Mouse (Mus musculus): Measurements from ENCODE around the gene Rgl3. TPM values are rescaled to one million over a fixed set of nuclear protein-coding genes. Genes with fewer than 3 reads are reported as not detected.

Rgl3 gene
- polyA plus RNA-seq, 1 experiment from 2014 or later = 1.9 TPM

DNA sequence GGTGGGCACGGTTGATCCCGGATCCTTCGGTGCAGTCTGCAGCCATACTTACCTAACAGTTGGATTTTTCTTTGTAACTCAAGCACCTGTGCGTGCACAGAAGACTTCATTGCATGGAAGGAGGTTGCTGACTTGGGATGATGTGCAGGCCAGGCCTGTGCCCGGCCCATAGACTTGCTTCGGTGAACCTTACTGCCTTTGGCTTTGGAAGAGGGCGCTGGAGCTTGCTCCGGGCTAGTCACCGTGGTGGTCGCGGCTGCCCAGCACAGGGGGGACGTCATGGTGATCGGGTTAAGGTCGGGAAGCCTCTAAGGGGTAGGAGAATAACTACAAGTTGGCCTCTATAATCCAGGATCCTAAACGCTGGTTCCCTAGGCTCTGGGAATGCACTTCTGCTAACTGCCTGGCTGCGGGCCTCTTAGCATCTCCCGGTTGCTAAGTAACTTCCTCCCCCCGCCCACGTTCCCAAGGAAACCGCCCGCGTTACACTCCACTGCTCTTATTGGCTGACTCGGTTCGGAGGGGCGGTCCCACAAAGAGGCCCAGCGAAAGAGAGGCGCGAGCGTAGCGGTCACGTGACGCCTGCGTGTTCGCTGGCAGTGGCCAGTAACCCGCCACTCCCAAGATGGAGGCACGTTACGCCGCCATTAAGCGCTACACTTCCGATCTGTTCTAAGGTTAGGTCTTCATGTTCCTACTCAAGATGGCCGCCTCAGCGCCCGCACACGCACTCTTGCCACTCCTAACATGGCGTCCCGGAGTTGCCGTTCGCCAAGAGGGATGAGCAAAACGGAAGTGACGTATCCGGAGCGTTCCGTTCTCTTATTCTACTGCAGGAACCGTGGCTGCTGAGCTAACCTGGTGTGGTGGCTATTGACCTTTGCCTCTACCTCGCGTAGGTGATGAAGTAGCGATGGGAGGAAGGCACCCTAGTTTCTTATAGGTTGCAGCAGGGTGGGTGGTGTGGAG is 13.2 kb upstream of the Rgl3 start, which contains the start of the genes Ccdc151 and Prkcsh:
TSS of gene Ccdc151 (minus strand) at position 441 of the 969 bp plus-strand sequence.
TSS of gene Prkcsh (plus strand) at position 613 of the 969 bp plus-strand sequence.
- Histone ChIP-seq H3K9ac (peak within 1 kb of the TSS; percentile 71), H3K4me2 (replicated peaks) (peak within 1 kb of the TSS; percentile 72), H3K27me3 (no peaks in the 10 kb centered on the region), H3K4me1 (peaks cover 31% of the 10 kb centered on the region), H3K36me3 (peaks cover 34% of the 10 kb centered on the region), H3K27ac (peak within 1 kb of the TSS; percentile 76), H3K4me3 (peak within 1 kb of the TSS; percentile 65), H3K9me3 (replicated peaks) (no peaks in the 10 kb centered on the region)
- 5% methylated on average over 57 of the region's 57 CpGs for WGBS
- ATAC-seq (ENCODE audit: low FRiP score) = peak; percentile 99

GRCm38 (mm10) chr9:22001633-22002032 is 12.4 kb upstream of the Rgl3 start:
- peak overlapping the region; percentile 67; the same call in 1 of the 2 replicates for H3K27ac ChIP-seq
- 88% methylated on average over 4 of the region's 4 CpGs for WGBS
- H3K4me2 ChIP-seq (replicated peaks) = peak overlapping the region; percentile 59
- H3K27me3 ChIP-seq = no peaks in the 10 kb centered on the region
- peaks cover 31% of the 10 kb centered on the region for H3K4me1 ChIP-seq
- H3K36me3 ChIP-seq = peaks cover 26% of the 10 kb centered on the region
- no peaks in the 10 kb centered on the region for H3K9me3 ChIP-seq (replicated peaks)
- no peak for ATAC-seq (ENCODE audit: low FRiP score)
- no peak overlapping the region; the same call in 1 of the 2 replicates for H3K9ac ChIP-seq
- no peak overlapping the region for H3K4me3 ChIP-seq

GRCm38 (mm10) chr9:22000296-22000695 is 11.1 kb upstream of the Rgl3 start:
- WGBS = 91% methylated on average over 6 of the region's 6 CpGs
- Histone ChIP-seq H3K27ac (no peak overlapping the region), H3K27me3 (no peaks in the 10 kb centered on the region), H3K36me3 (peaks cover 12% of the 10 kb centered on the region), H3K4me1 (peaks cover 26% of the 10 kb centered on the region), H3K4me3 (no peak overlapping the region), H3K4me2 (replicated peaks) (no peak overlapping the region), H3K9ac (no peak overlapping the region), H3K9me3 (replicated peaks) (no peaks in the 10 kb centered on the region)
- ATAC-seq (ENCODE audit: low FRiP score) = no peak

- Histone ChIP-seq H3K4me2 (replicated peaks) (no peak overlapping the region), H3K36me3 (no peaks in the 10 kb centered on the region), H3K27ac (no peak overlapping the region), H3K27me3 (peaks cover 21% of the 10 kb centered on the region), H3K4me1 (no peaks in the 10 kb centered on the region), H3K4me3 (no peak overlapping the region), H3K9me3 (replicated peaks) (no peaks in the 10 kb centered on the region), H3K9ac (no peak overlapping the region)
- 88% methylated on average over 3 of the region's 3 CpGs for WGBS
- ATAC-seq (ENCODE audit: low FRiP score) = no peak
Measured at GRCm38 (mm10) chr9:21996178-21996867, 7.1 kb upstream of the Rgl3 start.

DNA sequence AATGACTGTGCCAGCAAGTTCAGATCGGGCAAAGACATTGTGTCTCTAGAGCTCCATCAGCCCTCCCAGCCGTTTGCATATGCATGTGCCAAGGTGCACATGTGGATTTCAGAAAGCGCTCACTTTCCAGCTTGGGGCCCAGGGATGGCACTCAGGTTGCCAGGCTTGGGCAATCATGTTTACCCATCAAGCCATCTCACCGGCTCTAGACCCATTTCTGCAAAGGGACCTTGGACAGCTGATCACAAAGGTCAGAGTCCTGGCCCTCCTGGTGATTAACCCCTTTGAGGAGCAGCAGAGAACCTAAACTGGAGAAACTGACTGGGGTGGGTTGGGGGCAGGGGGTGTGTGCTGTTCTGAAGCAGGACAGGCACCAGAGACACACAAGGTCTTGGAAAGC is 3.0 kb upstream of the Rgl3 start:
- Histone ChIP-seq H3K4me1 (peaks cover 26% of the 10 kb centered on the region), H3K9me3 (replicated peaks) (no peaks in the 10 kb centered on the region), H3K4me3 (no peak overlapping the region), H3K36me3 (no peaks in the 10 kb centered on the region), H3K9ac (no peak overlapping the region), H3K27ac (no peak overlapping the region), H3K4me2 (replicated peaks) (no peak overlapping the region), H3K27me3 (peaks cover 62% of the 10 kb centered on the region)
- ATAC-seq (ENCODE audit: low FRiP score) = no peak
- 77% methylated on average over 4 of the region's 4 CpGs for WGBS

DNA sequence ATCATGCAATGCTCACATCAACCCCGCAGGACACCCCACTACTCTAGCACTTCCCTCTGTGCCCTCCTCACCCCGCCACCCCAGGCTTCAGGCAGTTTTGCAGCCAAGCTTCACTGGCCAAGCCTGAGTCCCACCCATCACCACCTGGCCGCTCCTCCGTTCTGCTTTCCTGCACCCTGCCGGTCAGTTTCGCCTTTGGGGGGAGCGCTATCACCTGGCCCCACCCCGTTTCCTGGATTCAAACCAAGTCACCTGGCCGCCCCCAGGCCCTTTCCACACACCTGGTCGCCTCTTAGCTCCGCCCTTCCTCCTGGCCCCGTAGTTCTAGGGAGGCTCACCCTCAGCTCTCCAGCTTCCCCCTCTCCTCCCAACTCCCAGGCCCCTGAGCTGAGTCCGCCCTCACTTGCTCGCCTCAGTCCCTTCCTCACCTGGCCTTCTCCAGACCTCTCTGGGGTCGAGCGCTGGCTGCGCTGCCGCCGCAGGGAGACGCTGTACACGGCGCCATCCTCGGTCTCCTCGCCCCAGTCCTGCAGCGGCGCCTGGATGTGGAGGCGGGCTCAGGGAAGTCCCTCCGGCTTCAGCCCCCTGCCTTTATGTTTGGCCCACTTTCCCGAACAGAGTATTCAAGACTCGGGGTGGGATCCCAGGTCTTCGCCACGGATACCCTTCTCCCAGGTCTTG is 685 bp downstream of the Rgl3 start:
- H3K27ac ChIP-seq = no peak overlapping the region
- ATAC-seq (ENCODE audit: low FRiP score) = no peak
- WGBS = 1% methylated on average over 32 of the region's 32 CpGs

GRCm38 (mm10) chr9:21987592-21988342 is 1.5 kb downstream of the Rgl3 start:
- Histone ChIP-seq H3K27ac (no peak overlapping the region), H3K4me1 (peaks cover 26% of the 10 kb centered on the region), H3K36me3 (no peaks in the 10 kb centered on the region), H3K4me2 (replicated peaks) (peak overlapping the region; percentile 60), H3K4me3 (peak overlapping the region; percentile 37; the same call in 1 of the 2 replicates), H3K27me3 (peaks cover 87% of the 10 kb centered on the region), H3K9me3 (replicated peaks) (no peaks in the 10 kb centered on the region), H3K9ac (no peak overlapping the region)
- no peak for ATAC-seq (ENCODE audit: low FRiP score)
- whole genome bisulfite sequencing = 7% methylated on average over 36 of the region's 36 CpGs

More for the DNA sequence above, 685 bp downstream of the Rgl3 start:
- Histone ChIP-seq H3K4me1 (peaks cover 26% of the 10 kb centered on the region), H3K36me3 (no peaks in the 10 kb centered on the region), H3K4me2 (replicated peaks) (peak overlapping the region; percentile 60), H3K4me3 (peak overlapping the region; percentile 37), H3K9ac (peak overlapping the region; percentile 50; the same call in 1 of the 2 replicates), H3K9me3 (replicated peaks) (no peaks in the 10 kb centered on the region), H3K27me3 (peaks cover 91% of the 10 kb centered on the region)

- no peak for ATAC-seq (ENCODE audit: low FRiP score)
- H3K27me3 ChIP-seq = peaks cover 49% of the 10 kb centered on the region
- no peaks in the 10 kb centered on the region for H3K36me3 ChIP-seq
- H3K4me3 ChIP-seq = no peak overlapping the region
- no peak overlapping the region for H3K27ac ChIP-seq
- no peaks in the 10 kb centered on the region for H3K9me3 ChIP-seq (replicated peaks)
- H3K4me2 ChIP-seq (replicated peaks) = no peak overlapping the region
- WGBS = 13% methylated on average over 3 of the region's 3 CpGs
- H3K9ac ChIP-seq = no peak overlapping the region
- H3K4me1 ChIP-seq = peaks cover 12% of the 10 kb centered on the region
Measured at GRCm38 (mm10) chr9:21983911-21984310, 5.3 kb downstream of the Rgl3 start.

DNA sequence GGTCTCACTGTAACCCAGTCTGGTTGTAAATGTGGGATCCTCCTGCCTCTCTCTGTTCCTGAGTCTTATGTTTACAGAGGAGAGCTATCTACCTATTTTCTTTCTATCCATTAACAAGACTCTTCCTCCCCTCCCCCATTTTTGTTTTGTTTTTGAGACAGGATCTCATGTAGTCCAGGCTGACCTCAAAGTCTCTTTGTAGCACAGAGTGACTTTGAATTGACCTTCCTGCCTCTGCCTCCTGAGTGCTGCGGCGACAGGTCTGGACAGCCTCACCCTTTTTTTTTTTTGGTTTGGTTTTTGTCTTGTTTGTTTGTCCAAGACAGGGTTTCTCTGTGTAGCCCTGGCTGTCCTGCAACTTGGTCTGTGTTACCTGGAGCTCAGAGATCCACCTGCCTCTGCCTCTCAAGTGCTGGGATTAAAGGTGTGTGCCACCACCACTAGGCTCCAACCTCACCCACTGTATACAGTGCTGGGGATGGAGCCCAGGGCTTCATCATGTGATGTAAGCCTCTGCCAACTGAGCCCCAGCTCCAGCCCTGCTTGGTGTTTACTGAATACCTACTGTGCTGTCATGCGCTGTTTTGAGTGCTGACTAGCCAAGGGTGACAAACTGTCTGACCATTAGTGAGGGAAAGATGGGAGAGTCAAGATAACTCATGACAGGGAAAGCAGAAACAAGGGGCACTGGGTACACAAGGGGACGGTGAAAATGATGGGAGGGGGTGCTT is 10.7 kb downstream of the Rgl3 start:
- H3K4me3 ChIP-seq = no peak overlapping the region
- no peak overlapping the region for H3K9ac ChIP-seq
- H3K4me1 ChIP-seq = no peaks in the 10 kb centered on the region
- no peaks in the 10 kb centered on the region for H3K36me3 ChIP-seq
- H3K27ac ChIP-seq = no peak overlapping the region
- no peaks in the 10 kb centered on the region for H3K9me3 ChIP-seq (replicated peaks)
- H3K4me2 ChIP-seq (replicated peaks) = no peak overlapping the region
- 86% methylated on average over 4 of the region's 4 CpGs for WGBS
- peaks cover 3% of the 10 kb centered on the region; the same call in 1 of the 2 replicates for H3K27me3 ChIP-seq
- no peak for ATAC-seq (ENCODE audit: low FRiP score)

- H3K4me3 ChIP-seq = no peak overlapping the region
- no peaks in the 10 kb centered on the region for H3K9me3 ChIP-seq (replicated peaks)
- no peak for ATAC-seq (ENCODE audit: low FRiP score)
- no peaks in the 10 kb centered on the region for H3K36me3 ChIP-seq
- peaks cover 3% of the 10 kb centered on the region; the same call in 1 of the 2 replicates for H3K27me3 ChIP-seq
- WGBS = 23% methylated on average over 2 of the region's 2 CpGs
- no peaks in the 10 kb centered on the region for H3K4me1 ChIP-seq
- no peak overlapping the region for H3K4me2 ChIP-seq (replicated peaks)
- H3K9ac ChIP-seq = no peak overlapping the region
- H3K27ac ChIP-seq = no peak overlapping the region
Measured at GRCm38 (mm10) chr9:21977972-21978371, 11.3 kb downstream of the Rgl3 start.

GRCm38 (mm10) chr9:21977331-21977730 is 11.9 kb downstream of the Rgl3 start:
- 87% methylated on average over 5 of the region's 5 CpGs for WGBS
- Histone ChIP-seq H3K9ac (no peak overlapping the region), H3K9me3 (replicated peaks) (no peaks in the 10 kb centered on the region), H3K4me3 (no peak overlapping the region), H3K4me1 (no peaks in the 10 kb centered on the region), H3K4me2 (replicated peaks) (no peak overlapping the region), H3K27ac (no peak overlapping the region), H3K36me3 (no peaks in the 10 kb centered on the region), H3K27me3 (no peaks in the 10 kb centered on the region)
- no peak for ATAC-seq (ENCODE audit: low FRiP score)

Measured in hindbrain, embryonic 12.5 days (tissue).